1 mouse cellular context compared by ENCODE assay signal in genomic region chr8:95330367-95330766, GRCm38 (mm10).
TF ChIP-seq lines count a peak whose summit lies in the region.

No protein-coding gene starts in this region.

TF ChIP-seq in CH12.LX, 34 proteins besides CTCF, POLR2A, EP300 and RAD21:
- TF ChIP-seq MAZ (IDR thresholded peaks at IDR 0.05; ENCODE audit: low read depth, low read length) (no peak), USF1 (IDR thresholded peaks at IDR 0.05; ENCODE audit: low read depth, low read length) (no peak), BHLHE40 (IDR thresholded peaks at IDR 0.05; ENCODE audit: low read depth, low read length) (no peak), MXI1 (IDR thresholded peaks at IDR 0.05; ENCODE audit: low read depth, low read length) (no peak), POLR2AphosphoS2 (IDR thresholded peaks at IDR 0.05; ENCODE audit: low read depth, low read length) (no peak), MEF2A (IDR thresholded peaks at IDR 0.05; ENCODE audit: borderline replicate concordance, low read depth, low read length) (no peak), TCF12 (IDR thresholded peaks at IDR 0.05; ENCODE audit: low read depth, low read length) (no peak), PAX5 (IDR thresholded peaks at IDR 0.05; ENCODE audit: low read length) (no peak), UBTF (IDR thresholded peaks at IDR 0.05; ENCODE audit: low read depth, low read length) (no peak)
